Mouse (Mus musculus) E14TG2a.4 (cell line): ENCODE data around the gene Map3k7cl.

ENCODE experiments used
- CTCF ChIP-seq: conservative IDR thresholded peaks from 2 replicates; pipeline ENCODE4 v1.5.1; 2014; ENCODE audit warnings: low read length
- NANOG ChIP-seq: IDR thresholded peaks from 2 replicates; pipeline ENCODE4 v1.6.1; 2014; ENCODE audit warnings: borderline replicate concordance, low read length, mixed read lengths
- POU5F1 ChIP-seq: IDR thresholded peaks from 2 replicates; pipeline ENCODE4 v1.6.1; 2014; ENCODE audit warnings: low read length, borderline replicate concordance

DNA sequence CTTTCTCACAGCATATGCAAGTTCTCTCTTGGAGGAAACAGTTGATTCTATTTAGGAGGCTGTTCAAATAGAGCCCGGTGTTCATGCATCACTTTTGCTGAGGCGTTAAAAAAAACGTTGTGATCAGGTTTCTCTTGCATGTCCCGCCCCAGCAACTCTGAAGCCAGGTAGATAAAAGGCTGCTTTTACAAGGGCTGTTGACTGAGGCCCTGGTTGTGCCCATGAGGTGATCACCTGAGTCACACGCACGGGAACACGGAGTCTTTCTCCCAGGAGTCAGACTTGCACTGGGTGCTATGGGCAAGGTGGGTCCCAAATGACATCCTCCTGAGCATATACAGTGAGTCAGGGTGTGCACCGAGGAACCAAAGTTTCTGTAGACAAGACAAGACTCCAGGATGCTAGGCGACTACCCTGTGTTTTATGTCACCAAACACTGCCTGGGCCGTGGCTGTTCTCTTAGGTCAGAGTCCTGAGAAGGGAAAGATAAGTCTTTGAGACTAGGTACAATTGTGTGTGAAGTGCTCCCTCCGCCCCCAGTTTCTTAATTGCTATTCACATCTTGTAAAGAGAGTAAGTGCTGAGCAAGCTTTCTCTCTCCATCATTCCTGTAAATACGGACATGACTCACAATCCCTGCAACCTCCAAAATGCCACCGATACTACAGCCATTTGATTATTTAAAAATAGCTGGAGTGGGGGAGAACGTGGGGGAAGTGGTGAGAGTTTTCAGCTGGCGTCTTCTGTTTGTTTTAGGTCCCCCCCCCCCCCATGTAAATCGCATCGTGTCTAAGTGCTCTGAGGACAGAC lies 49.8 kb downstream of the Map3k7cl start:
- TF ChIP-seq CTCF = no peak
- no peak for TF ChIP-seq POU5F1
- TF ChIP-seq NANOG = no peak
